Mouse (Mus musculus) hindbrain, embryonic 16.5 days (tissue): ENCODE results near the gene Zbtb37. TPM values are rescaled to one million over a fixed set of nuclear protein-coding genes. Genes with fewer than 3 reads are reported as not detected.
"Not testable (repeated sequence)": the region's sequence is repeated elsewhere in the genome, so short reads cannot be mapped to it uniquely, and the experiment has no call there.

Experiments used
- ATAC-seq: fragments of 200-750 bp; cut with Nextera tagmentation; 2 replicates; pipeline ENCODE4 v1.8.0; 2017; ENCODE audit warnings: moderate TSS enrichment, moderate library complexity
- H3K27ac ChIP-seq: fragments of 300-500 bp; sonication (generic); 2 replicates; pipeline ENCODE4 v1.5.1; 2014; ENCODE audit warnings: low read depth, mild to moderate bottlenecking, control low read depth, low read length, moderate library complexity
- H3K27me3 ChIP-seq: fragments of 300-500 bp; sonication (generic); replicated peaks from 2 replicates; pipeline ENCODE4 v1.6.1; 2014; ENCODE audit warnings: low read length; ENCODE audit not compliant: control insufficient read depth, insufficient read depth
- H3K36me3 ChIP-seq: fragments of 300-500 bp; sonication (generic); 2 replicates; pipeline ENCODE4 v1.6.1; 2014; ENCODE audit warnings: mild to moderate bottlenecking, low read length, moderate library complexity, mixed read lengths; ENCODE audit not compliant: control insufficient read depth, insufficient read depth
- H3K4me1 ChIP-seq: fragments of 300-500 bp; sonication (generic); 2 replicates; pipeline ENCODE4 v1.6.1; 2014; ENCODE audit warnings: low read depth, low read length; ENCODE audit not compliant: control insufficient read depth, insufficient read depth
- H3K4me2 ChIP-seq: fragments of 300-500 bp; sonication (generic); 2 replicates; pipeline ENCODE4 v1.6.1; 2014; ENCODE audit warnings: mild to moderate bottlenecking, low read length, control low read depth, moderate library complexity
- H3K4me3 ChIP-seq: fragments of 300-500 bp; sonication (generic); 2 replicates; pipeline ENCODE4 v1.5.1; 2014; ENCODE audit warnings: mild to moderate bottlenecking, low read length, control low read depth, moderate library complexity
- H3K9ac ChIP-seq: fragments of 300-500 bp; sonication (generic); 2 replicates; pipeline ENCODE4 v1.6.1; 2014; ENCODE audit warnings: low read depth, mild to moderate bottlenecking, control low read depth, low read length, moderate library complexity
- H3K9me3 ChIP-seq: fragments of 300-500 bp; sonication (generic); 2 replicates; pipeline ENCODE4 v1.6.1; 2014; ENCODE audit warnings: mild to moderate bottlenecking, low read length, moderate library complexity; ENCODE audit not compliant: control insufficient read depth
- WGBS: fragments of 180-500 bp; shearing (Covaris S2); extraction: QIAGEN DNeasy Blood & Tissue Kit; methylation state at CpG from one replicate; pipeline ENCODE4 v1.1.7; 2014; 5-methylcytosine and 5-hydroxymethylcytosine counted together
- polyA plus RNA-seq: library from polyadenylated mRNA; unstranded; fragments of >200 nt; fragmentation: Nextera tagmentation; extraction: Ambion mirVana; gene quantifications from 2 replicates; pipeline ENCODE4 v1.2.1, GENCODE M21; 2015

Zbtb37 gene
- polyA plus RNA-seq, 1 experiment from 2014 or later, result 11.8 TPM

- H3K4me2 ChIP-seq, result no peak overlapping the region
- H3K9me3 ChIP-seq, result no peaks in the 10 kb centered on the region
- H3K27me3 ChIP-seq, result no peaks in the 10 kb centered on the region
- H3K4me1 ChIP-seq, result no peaks in the 10 kb centered on the region
- WGBS, result 86% methylated on average over 17 of the region's 17 CpGs
- H3K9ac ChIP-seq, result no peak overlapping the region
- H3K4me3 ChIP-seq, result no peak overlapping the region
- no peak for ATAC-seq
- H3K36me3 ChIP-seq, result no peaks in the 10 kb centered on the region
- H3K27ac ChIP-seq, result no peak overlapping the region
Measured at GRCm38 (mm10) chr1:160986881-160987635, 47.6 kb downstream of the Zbtb37 start.

- Histone ChIP-seq H3K27me3 (no peaks in the 10 kb centered on the region), H3K27ac (no peak overlapping the region), H3K9me3 (no peaks in the 10 kb centered on the region), H3K36me3 (no peaks in the 10 kb centered on the region), H3K4me3 (no peak overlapping the region), H3K4me1 (no peaks in the 10 kb centered on the region), H3K4me2 (no peak overlapping the region), H3K9ac (no peak overlapping the region)
- WGBS, result 90% methylated on average over 6 of the region's 6 CpGs
- no peak for ATAC-seq
Measured at GRCm38 (mm10) chr1:160985477-160985876, 49.2 kb downstream of the Zbtb37 start.

GRCm38 (mm10) chr1:160984731-160985130 is 49.9 kb downstream of the Zbtb37 start:
- 83% methylated on average over 1 of the region's 1 CpGs for WGBS

GRCm38 (mm10) chr1:160982887-160983286 is 51.8 kb downstream of the Zbtb37 start:
- H3K4me1 ChIP-seq, result no peaks in the 10 kb centered on the region
- H3K4me2 ChIP-seq, result no peak overlapping the region
- 72% methylated on average over 3 of the region's 3 CpGs for WGBS
- no peaks in the 10 kb centered on the region for H3K36me3 ChIP-seq
- no peak overlapping the region for H3K9ac ChIP-seq
- H3K9me3 ChIP-seq, result no peaks in the 10 kb centered on the region
- H3K27me3 ChIP-seq, result no peaks in the 10 kb centered on the region
- no peak for ATAC-seq
- no peak overlapping the region for H3K27ac ChIP-seq
- no peak overlapping the region for H3K4me3 ChIP-seq

More at GRCm38 (mm10) chr1:160984731-160985130, 49.9 kb downstream of the Zbtb37 start:
- not testable (repeated sequence) for H3K36me3 ChIP-seq, H3K27ac ChIP-seq, H3K9me3 ChIP-seq, H3K27me3 ChIP-seq, H3K4me3 ChIP-seq, H3K4me2 ChIP-seq, ATAC-seq, H3K9ac ChIP-seq, H3K4me1 ChIP-seq

- Histone ChIP-seq H3K27me3 (no peaks in the 10 kb centered on the region), H3K27ac (no peak overlapping the region), H3K9ac (no peak overlapping the region), H3K4me2 (no peak overlapping the region), H3K36me3 (no peaks in the 10 kb centered on the region), H3K4me1 (no peaks in the 10 kb centered on the region), H3K4me3 (no peak overlapping the region), H3K9me3 (no peaks in the 10 kb centered on the region)
- WGBS, result 96% methylated on average over 4 of the region's 4 CpGs
- ATAC-seq, result no peak
Measured at GRCm38 (mm10) chr1:160981337-160981736, 53.3 kb downstream of the Zbtb37 start.

- no peaks in the 10 kb centered on the region for H3K36me3 ChIP-seq
- no peak overlapping the region for H3K9ac ChIP-seq
- 82% methylated on average over 8 of the region's 8 CpGs for WGBS
- no peaks in the 10 kb centered on the region for H3K9me3 ChIP-seq
- H3K27ac ChIP-seq, result no peak overlapping the region
- H3K4me2 ChIP-seq, result no peak overlapping the region
- no peak overlapping the region for H3K4me3 ChIP-seq
- ATAC-seq, result no peak
- no peaks in the 10 kb centered on the region for H3K4me1 ChIP-seq
- no peaks in the 10 kb centered on the region for H3K27me3 ChIP-seq
Measured at GRCm38 (mm10) chr1:160980537-160981234, 54.0 kb downstream of the Zbtb37 start.

- Histone ChIP-seq H3K36me3 (no peaks in the 10 kb centered on the region), H3K9ac (no peak overlapping the region), H3K4me3 (no peak overlapping the region), H3K9me3 (no peaks in the 10 kb centered on the region), H3K27me3 (no peaks in the 10 kb centered on the region), H3K4me2 (no peak overlapping the region), H3K4me1 (no peaks in the 10 kb centered on the region), H3K27ac (no peak overlapping the region)
- WGBS, result 87% methylated on average over 5 of the region's 5 CpGs
- no peak for ATAC-seq
Measured at GRCm38 (mm10) chr1:160980021-160980420, 54.6 kb downstream of the Zbtb37 start.

GRCm38 (mm10) chr1:160978071-160978735 is 56.4 kb downstream of the Zbtb37 start, which contains the start of gene Serpinc1:
Serpinc1 (plus strand) TSS chr1:160978585.
- no peak for ATAC-seq
- H3K4me1 ChIP-seq, result no peaks in the 10 kb centered on the region

GRCm38 (mm10) chr1:160968643-160969042 is 66.0 kb downstream of the Zbtb37 start:
- no peak overlapping the region for H3K4me2 ChIP-seq
- H3K4me3 ChIP-seq, result no peak overlapping the region
- H3K36me3 ChIP-seq, result peaks cover 22% of the 10 kb centered on the region
- 90% methylated on average over 5 of the region's 5 CpGs for WGBS
- H3K9ac ChIP-seq, result no peak overlapping the region
- no peaks in the 10 kb centered on the region for H3K27me3 ChIP-seq
- no peaks in the 10 kb centered on the region for H3K9me3 ChIP-seq
- no peaks in the 10 kb centered on the region for H3K4me1 ChIP-seq
- H3K27ac ChIP-seq, result no peak overlapping the region
- no peak for ATAC-seq

More at GRCm38 (mm10) chr1:160978071-160978735, 56.4 kb downstream of the Zbtb37 start, which contains the start of gene Serpinc1:
- no peaks in the 10 kb centered on the region for H3K27me3 ChIP-seq
- H3K4me3 ChIP-seq, result no peak within 1 kb of the TSS
- H3K36me3 ChIP-seq, result no peaks in the 10 kb centered on the region
- no peak within 1 kb of the TSS for H3K9ac ChIP-seq
- no peak within 1 kb of the TSS for H3K4me2 ChIP-seq
- WGBS, result 89% methylated on average over 4 of the region's 4 CpGs
- H3K9me3 ChIP-seq, result no peaks in the 10 kb centered on the region
- H3K27ac ChIP-seq, result no peak within 1 kb of the TSS
